Mouse (Mus musculus) gastrocnemius, postnatal 4 days (tissue): ENCODE data around the gene Tbc1d10b. TPM values are rescaled to one million over a fixed set of nuclear protein-coding genes. Genes with fewer than 3 reads are reported as not detected.
"Not testable (repeated sequence)": the region's sequence is repeated elsewhere in the genome, so short reads cannot be mapped to it uniquely, and the experiment has no call there.

Experiments
- DNase-seq, 2 experiments: peaks; one replicate each; pipeline ENCODE4 v3.0.0; 2021 to 2022; ENCODE audit warnings: low spot score in 2 of 2, mixed read lengths in 2 of 2
- long read RNA-seq, 2 experiments: library from polyadenylated mRNA; stranded (forward); transcript quantifications; one replicate each; pipeline ENCODE4 v2.0.0; 2021
- total RNA-seq, 2 experiments: library from RNA; stranded (reverse); gene quantifications; 2 replicates each; pipeline ENCODE4 v1.2.3; 2021

Gene Tbc1d10b
- total RNA-seq: 10 to 100 TPM; 48.0 to 51.7 TPM
- long read RNA-seq, experiment 1, transcript Tbc1d10b-201 (9 exons, 3,614 nt): major isoform, 55 of 60 reads
- long read RNA-seq, experiment 1, partial matches to known transcripts: 1 of 60 reads
- long read RNA-seq, experiment 1, other reads (novel, unspliced or antisense): 4 of 60 reads
- long read RNA-seq, experiment 2, transcript Tbc1d10b-201 (9 exons, 3,614 nt): major isoform, 78 of 93 reads
- long read RNA-seq, experiment 2, partial matches to known transcripts: 1 of 93 reads
- long read RNA-seq, experiment 2, other reads (novel, unspliced or antisense): 14 of 93 reads

DNA sequence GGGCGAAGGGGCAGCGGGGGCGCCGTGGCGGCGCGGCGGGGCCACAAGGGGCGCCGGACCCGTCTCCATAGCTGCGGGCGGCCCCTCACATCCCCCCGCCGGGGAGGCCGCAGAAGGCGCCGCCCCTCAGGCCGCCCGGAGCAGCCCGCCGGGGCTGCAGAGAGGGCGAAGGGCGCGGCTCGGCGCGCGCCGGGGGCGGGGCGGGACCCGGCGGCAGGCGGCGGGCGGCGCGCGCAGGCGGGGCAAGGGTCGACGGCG lies at the start of gene Tbc1d10b:
Tbc1d10b (minus strand) TSS at position 174 of the 258 bp plus-strand sequence.
- DNase-seq: no peak

DNA sequence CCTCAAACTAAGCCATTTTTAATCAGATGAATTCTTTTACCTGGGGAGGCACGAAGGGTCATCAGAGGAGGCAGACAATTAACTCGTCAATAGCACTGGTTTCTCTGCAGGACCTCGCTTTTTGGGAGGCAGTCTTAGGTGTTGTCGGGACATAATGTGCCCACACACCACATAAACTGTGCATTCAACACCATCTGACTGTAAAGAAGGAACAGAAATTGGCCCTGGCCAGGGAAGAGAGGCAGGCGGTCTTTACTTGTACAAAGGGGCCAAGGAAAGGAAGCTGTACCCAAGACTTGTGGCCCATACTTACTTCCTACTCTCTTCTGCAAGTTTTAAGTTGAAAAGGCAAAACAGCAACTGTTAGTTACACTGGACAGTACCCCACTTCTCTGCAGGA lies 48.2 kb upstream of the Tbc1d10b start:
- no peak for DNase-seq

DNA sequence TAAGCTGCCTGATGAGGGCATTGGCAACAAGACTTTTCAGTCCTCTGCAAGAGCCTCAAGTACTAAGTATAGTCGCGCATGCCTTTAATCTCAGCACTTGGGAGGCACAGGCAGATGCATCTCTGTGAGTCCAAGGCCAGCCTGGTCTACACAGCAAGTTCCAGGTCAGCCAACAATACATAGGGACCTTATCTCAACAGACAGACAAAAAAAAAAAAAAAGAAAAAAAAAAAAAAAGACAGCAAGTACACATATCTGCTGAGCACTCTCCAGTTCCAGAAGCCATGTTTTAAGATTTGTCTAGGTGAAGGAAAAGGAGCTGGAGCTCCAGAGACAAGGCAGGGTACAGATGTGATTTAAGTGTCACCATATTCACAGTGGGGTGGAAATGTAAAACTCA lies 47.7 kb upstream of the Tbc1d10b start:
- no peak for DNase-seq

DNA sequence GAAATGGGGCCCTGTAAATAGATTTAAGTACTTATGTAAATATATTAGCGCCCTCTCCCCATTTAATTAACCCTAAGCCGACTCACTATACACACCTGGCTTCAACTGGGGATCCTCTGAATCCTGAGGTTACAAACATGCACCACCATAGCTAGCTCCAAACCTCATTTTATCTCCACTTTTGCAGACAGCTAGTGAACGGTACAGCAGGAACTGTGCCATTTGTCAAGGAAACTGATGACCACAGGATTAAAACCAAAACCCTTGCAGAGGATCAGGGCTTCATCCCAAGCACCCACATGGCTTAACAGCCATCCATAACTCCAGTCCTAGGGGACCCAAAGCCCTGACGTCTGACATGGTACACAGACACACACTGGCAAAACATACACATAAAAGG lies 46.7 kb upstream of the Tbc1d10b start:
- no peak for DNase-seq

DNA sequence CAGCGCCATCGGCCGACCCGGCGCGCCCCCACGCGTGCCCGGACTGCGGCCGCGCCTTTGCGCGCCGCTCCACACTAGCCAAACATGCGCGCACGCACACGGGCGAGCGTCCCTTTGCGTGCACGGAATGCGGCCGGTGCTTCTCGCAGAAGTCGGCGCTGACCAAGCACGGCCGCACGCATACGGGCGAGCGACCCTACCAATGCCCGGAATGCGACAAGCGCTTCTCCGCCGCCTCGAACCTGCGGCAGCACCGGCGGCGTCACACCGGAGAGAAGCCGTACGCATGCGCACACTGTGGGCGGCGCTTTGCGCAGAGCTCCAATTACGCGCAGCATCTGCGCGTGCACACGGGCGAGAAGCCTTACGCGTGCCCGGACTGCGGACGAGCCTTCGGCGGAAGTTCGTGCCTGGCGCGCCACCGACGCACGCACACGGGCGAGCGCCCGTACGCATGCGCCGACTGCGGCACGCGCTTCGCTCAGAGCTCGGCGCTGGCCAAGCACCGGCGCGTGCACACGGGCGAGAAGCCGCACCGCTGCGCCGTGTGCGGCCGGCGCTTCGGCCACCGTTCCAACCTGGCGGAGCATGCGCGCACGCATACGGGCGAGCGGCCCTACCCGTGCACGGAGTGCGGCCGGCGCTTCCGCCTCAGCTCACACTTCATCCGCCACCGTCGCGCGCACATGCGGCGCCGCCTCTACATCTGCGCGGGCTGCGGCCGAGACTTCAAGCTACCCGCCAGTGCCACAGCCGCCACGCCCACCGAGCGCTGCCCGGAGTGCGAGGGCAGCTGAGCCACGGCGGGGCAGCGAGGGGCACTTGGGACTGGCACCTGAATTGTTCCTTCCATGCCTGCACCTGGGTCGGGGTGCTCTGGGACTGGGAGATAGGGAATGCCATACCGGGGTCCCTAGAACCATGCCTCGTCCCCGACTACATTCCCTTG lies 45.8 kb upstream of the Tbc1d10b start:
- DNase-seq: peak; percentile 89 to 96

DNA sequence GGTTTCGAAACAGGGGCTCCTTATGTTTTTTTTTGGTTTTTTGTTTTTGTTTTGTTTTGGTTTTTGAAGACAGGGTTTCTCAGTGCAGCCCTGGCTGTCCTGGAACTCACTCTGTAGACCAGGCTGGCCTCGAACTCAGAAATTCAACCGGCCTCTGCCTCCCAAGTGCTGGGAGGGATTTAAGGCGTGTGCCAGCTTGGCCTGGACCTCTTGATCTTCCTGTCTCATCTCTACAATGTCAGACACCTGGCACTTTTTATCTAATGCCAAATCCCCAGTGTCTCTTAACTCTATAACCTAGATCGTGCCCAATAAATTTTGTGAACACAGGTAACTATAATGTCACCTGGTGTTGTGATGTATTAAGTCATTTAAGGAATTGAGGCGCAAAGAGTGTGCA lies 45.1 kb upstream of the Tbc1d10b start:
- no peak for DNase-seq

DNA sequence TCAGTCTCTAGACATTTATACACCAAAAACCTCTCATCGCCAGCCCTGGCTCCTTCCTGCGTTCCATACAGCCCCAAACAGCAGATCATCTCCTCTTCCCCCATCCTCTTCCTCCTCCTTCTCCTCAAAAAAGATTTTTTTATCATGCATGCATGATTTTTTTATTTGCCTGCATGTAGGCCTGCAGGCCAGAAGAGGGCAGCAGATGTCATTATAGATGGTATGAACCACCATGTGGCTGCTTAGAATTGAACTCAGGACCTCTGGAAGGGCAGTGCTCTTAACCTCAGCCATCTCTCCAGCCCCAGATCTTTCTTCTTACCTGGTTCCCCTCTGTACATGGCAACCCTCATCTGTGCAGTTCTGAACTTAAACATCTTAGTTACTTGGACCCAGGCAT lies 44.1 kb upstream of the Tbc1d10b start:
- DNase-seq: no peak

DNA sequence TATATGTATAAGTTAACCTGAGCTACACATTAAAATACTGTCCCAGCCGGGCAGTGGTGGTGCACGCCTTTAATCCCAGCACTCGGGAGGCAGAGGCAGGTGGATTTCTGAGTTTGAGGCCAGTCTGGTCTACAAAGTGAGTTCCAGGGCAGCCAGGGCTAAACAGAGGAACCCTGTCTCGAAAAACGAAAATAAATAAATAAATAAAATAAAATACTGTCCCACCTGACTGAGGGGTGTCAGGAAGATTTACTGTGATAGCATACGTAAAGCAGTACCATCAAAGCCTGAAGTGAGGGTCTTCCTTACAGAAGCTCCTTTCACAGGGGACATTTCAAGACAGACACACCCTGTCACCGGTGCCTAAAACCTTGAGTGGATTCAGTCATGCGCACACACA lies 42.2 kb upstream of the Tbc1d10b start:
- DNase-seq: not testable (repeated sequence)

DNA sequence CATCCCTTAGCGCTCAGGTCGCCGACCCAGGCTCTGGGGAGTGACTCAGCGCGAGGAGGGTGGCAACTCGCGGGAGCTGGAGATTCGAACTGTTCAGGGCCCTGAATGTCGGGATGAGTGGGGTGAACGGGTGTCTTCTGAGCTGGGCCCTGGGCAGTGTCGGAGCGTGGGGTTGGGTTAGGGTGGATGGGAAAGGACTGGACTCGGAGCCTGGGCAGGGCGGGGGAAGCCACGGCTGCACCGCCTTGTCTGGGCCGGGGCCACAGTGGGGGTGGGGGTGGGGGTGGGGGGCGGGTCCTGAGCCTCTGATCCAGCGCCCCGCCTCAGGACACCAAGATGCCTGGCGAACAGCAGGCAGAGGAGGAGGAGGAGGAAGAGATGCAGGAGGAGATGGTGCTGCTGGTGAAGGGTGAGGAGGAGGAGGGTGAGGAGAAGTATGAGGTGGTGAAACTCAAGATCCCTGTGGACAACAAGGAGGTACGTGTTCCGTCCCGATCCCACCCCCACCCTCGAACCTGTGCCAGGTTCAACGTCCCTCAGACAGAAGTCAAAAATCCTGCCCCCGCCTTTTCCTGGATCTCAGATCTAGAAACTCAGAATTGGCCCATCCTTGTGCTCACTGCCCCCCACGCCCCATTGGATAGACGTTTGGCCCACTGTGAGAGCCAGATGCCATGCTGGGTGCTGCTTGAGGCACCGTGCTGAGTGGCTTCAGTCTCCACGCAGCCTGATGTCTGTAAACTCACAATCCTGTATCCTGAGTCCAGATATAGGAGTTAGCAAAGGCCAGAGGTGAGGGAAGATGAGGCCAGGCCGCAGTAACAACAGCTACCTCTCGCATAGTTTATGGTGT lies 36.6 kb upstream of the Tbc1d10b start:
- DNase-seq: peak; percentile 59 to 71

DNA sequence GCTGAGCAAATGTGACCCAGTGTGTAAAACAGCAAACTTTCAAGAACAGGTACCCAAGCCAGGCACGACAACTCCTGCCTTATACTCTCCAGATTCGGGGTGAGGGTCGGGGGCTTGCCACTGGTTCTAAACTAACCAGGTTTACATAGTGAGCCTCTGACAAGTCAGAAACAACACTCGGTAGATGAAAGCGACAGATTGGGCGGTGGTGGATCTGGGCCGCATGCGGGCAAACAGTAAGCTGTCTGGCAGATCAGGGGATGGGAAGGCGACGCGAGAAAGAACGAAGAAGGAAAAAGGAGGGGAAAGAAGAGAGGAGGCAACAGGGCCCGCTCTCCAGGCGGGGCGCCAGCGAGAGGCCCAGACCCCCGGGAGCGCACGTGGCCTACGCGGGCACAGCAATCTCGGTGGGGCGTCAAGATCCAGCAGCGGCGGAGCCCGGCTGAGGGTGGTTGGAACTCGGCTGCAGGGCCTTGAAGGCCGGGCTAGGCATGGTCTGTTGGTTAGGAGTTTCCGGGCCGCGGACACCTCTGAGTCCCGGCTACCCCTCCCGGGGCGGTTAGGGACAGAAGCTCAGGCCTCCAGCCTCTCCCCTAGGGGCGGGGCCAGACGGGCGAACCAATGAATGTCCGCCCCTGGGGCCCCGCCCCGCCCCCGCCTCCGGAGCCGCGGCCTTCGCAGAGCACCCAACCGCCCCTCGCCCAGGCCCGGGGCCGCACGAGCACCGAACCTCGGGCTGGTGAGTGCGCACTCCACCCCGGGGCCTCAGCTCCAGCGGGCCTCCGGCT lies 35.8 kb upstream of the Tbc1d10b start, which contains the start of gene Zfp771:
Zfp771 (plus strand) TSS at position 405 of the 788 bp plus-strand sequence.
- DNase-seq: peak; percentile 97 to 98

DNA sequence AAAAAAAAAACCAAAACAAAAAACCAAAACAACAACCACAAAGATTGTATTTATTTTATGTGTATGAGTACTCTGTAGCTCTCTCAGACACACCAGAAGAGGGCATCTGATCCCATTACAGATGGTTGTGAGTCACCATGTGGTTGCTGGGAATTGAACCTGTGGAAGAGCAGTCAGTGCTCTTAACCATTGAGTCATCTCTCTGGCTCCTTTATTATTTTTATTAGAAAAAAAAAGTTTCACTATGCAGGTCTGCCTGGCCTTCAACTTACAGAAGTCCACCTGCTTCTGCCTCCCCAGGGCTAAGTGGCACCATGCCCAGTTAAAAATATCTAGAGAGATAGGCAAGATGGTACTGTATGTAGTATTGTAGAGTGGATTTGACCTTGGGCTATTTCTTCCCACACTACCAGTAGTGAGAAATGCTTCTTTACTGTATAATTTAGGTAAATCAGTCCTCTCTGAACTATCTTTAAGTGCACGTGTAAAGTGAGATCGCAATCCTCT lies 35.1 kb upstream of the Tbc1d10b start:
- no peak for DNase-seq

DNA sequence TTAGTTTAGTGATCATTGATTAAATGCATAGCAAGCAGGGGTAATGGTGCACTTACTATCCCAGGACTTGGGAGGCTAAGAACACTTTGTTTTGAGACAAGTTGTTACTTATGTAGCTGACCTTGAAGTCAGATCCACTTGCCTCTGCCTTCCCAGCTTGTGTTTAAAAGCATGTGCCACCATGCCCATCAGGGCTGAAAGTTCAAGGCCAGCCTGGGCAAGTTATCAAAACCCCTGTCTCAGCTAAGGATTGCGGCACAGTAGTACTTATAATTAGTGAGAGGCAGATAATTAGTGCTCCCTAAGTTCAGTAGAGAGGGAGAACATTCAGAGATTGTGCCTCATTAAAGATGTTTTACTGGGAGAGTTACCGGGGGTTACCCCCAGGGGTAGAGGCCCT lies 26.5 kb upstream of the Tbc1d10b start:
- DNase-seq: no peak

DNA sequence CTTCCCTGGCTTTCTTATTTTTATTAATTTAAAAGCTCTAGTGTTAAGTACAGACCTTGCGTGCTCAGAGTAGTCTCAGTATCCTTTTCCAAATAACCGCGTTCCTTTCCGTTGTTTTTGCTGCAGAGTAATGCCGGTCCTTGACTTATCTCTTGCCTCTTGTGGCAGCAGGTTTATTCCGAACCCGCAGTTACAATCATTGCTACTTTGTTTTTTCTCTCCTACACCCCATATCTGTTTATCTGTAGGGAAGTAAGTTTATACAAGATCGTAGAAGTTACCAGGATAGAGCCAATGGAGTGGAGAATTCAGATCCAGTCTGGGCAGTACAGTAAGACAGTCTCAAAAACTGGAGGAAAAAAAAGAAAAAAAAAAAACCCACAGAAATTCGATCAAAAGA lies 25.5 kb upstream of the Tbc1d10b start:
- DNase-seq: no peak

DNA sequence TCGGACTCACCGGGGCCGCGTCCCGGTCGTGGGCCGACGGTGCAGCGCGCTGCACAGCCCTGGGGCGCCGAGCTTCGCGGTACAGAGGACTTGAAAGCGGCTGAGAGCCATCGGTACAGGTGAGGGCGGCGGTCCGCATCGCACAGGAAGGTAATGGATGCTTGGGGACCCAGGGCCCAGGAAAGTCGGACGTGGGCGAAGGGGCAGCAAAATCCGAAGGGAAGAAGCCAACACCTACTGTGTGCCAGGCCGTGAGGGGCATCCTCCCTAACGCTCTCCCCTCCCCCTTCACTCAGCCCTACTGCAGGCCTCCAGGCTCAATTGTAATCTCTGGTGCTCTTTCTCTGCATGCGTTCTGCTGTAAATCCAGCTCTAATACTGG lies 25.1 kb upstream of the Tbc1d10b start:
- DNase-seq: no peak

DNA sequence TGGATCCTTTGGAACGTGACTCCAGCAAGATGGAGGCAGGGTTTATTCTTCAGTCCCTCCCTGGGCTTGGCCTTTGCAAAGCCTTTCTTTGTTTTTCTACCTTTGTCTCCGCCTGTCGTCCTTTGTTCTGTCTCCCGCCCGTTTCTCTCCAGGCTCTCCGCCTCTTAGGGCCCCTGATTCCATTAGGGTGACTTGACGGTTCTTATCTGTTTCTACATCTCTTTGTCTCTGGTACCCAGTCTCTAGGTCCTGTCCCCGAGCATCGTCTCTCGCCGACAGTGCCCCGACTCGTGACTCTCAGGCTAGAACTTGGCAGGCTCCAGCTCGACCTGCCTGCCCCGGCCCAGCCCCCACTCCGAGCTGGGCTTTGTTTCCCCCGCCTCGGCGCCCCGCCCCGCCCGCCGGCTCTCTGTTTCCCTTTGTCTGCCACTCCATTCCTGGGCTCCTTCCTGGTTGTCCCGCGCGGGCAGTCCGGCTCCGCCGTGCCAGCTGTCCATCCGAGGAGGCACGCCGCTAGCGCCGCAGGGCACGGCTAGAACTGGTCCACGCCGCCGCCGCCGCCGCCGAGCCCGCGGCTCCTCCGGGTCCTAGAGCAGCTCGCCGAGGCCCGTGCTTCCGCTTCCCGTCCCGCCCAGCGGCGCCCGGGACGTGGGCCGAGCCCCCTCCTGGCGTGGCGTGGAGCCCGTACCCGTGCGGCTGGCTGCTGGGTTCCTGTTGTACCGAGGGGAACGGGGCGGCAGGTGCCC lies 24.5 kb upstream of the Tbc1d10b start, which contains the start of the genes Zfp553 and Sept1:
Zfp553 (plus strand) TSS at position 440 of the 746 bp plus-strand sequence.
Sept1 (minus strand) TSS at position 509 of the 746 bp plus-strand sequence.
- peak; percentile 85 for DNase-seq

DNA sequence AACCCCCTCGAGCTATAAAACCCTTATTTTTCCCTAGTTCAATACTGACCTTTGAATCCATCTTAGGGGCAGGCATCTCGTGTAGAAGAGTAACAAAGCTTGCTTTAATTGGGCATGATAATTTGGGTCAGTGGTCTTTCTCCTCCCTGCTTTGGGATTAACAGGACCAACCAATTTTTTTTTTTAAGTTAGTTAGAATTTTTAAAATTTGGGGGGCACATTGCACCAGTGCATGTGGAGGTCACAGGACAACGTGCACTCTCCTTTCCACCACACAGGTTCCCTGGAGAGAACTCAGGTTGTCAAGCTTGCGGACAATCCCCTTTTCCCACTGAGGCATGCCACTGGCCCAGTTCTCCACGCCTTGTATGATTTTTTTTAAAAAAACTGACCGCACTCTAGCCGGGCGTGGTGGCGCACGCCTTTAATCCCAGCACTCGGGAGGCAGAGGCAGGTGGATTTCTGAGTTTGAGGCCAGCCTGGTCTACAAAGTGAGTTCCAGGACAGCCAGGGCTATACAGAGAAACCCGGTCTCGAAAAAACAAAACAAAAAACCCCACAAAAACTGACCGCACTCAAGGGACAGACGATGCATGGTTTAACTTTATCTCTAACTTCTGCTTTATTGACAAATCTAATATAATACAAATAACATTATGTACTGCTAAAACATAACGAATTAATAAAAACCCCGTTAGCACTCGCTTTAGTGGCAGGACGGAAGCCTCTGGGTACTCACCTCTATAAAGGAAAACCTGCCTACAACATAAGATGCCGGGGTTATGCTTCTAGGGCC lies 23.8 kb upstream of the Tbc1d10b start:
- DNase-seq: no peak

DNA sequence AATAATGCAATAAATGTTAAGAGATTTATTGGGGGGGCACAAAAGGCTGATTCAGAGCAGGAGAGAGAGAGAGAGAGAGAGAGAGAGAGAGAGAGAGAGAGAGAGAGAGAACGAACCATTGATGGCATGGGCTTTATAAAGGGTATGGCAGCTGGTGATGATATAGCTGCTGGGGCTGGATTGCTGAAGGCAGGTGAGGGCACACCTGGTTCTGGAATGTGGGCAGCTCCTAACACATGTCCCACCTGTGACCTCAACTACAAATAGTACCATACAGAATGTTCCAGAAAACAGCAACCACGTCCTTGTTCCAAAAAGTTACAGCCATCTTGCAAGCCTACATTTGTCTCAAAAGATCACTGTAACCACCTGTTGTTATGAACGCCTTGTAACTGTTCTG lies 23.1 kb upstream of the Tbc1d10b start:
- no peak for DNase-seq

DNA sequence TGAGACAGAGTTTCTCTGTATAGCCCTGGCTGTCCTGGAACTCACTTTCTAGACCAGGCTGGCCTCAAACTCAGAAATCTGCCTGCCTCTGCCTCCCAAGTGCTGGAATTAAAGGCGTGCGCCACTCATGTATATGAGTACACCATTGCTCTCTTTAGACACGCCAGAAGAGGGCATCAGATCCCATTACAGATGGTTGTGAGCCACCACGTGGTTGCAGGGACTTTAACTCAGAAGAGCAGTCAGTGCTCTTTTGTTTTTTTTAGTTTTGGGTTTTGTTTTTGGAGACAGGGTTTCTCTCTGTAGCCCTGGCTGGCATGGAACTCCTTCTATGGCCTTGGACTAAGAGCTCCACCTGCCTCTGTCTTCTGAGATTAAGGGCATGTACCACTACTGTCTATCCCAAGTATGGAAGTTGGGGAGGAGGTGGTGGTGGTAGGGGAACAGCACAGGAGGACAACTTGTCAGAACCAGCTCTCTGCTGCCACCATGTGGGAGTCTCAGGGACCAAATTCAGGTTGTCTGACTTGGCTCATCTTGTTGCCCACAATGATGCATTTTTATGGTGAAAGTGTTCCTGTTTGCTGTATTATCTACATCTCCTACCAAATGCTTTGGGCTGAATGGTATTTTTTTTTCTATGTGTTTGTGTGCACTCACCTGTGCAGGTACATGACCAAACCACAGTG lies 20.5 kb upstream of the Tbc1d10b start:
- peak; percentile 52 to 82 for DNase-seq
